Mouse (Mus musculus): ENCODE measurements around the gene Nacc2.
A peak's percentile ranks its signal among the peaks of the same experiment; 100 is the strongest.

Gene Nacc2

GRCm38 (mm10) chr2:26056226-26056625 is 66.8 kb downstream of the Nacc2 start:
- DNase-seq (ENCODE audit: low spot score in 2 of 2) = no peak

- DNase-seq (ENCODE audit: low spot score in 2 of 2) = no peak
Measured at GRCm38 (mm10) chr2:26055747-26056102, 67.3 kb downstream of the Nacc2 start.

- DNase-seq (ENCODE audit: low spot score in 2 of 2) = peak in 1 of 2 experiments; percentile 16
Measured at GRCm38 (mm10) chr2:26055046-26055746, 67.8 kb downstream of the Nacc2 start.

GRCm38 (mm10) chr2:26052806-26053205 is 70.2 kb downstream of the Nacc2 start:
- DNase-seq (ENCODE audit: low spot score in 2 of 2) = no peak

GRCm38 (mm10) chr2:26048816-26049215 is 74.2 kb downstream of the Nacc2 start:
- DNase-seq (ENCODE audit: low spot score in 2 of 2) = no peak

GRCm38 (mm10) chr2:26044216-26044615 is 78.8 kb downstream of the Nacc2 start:
- DNase-seq (ENCODE audit: low spot score in 2 of 2) = no peak

- no peak for DNase-seq (ENCODE audit: low spot score in 2 of 2)
Measured at GRCm38 (mm10) chr2:26042603-26043002, 80.4 kb downstream of the Nacc2 start.

GRCm38 (mm10) chr2:26041163-26041810 is 81.7 kb downstream of the Nacc2 start:
- DNase-seq (ENCODE audit: low spot score in 2 of 2) = no peak

GRCm38 (mm10) chr2:26039951-26040350 is 83.1 kb downstream of the Nacc2 start:
- DNase-seq (ENCODE audit: low spot score in 2 of 2) = peak; percentile 43 to 51

- no peak for DNase-seq (ENCODE audit: low spot score in 2 of 2)
Measured at GRCm38 (mm10) chr2:26037386-26037785, 85.6 kb downstream of the Nacc2 start.

- DNase-seq (ENCODE audit: low spot score in 2 of 2) = no peak
Measured at GRCm38 (mm10) chr2:26034344-26035050, 88.5 kb downstream of the Nacc2 start.

- no peak for DNase-seq (ENCODE audit: low spot score in 2 of 2)
Measured at GRCm38 (mm10) chr2:26030288-26030687, 92.7 kb downstream of the Nacc2 start.

GRCm38 (mm10) chr2:26024138-26025075 is 98.6 kb downstream of the Nacc2 start:
- no peak for DNase-seq (ENCODE audit: low spot score in 2 of 2)

GRCm38 (mm10) chr2:26022626-26023025 is 100.4 kb downstream of the Nacc2 start:
- DNase-seq (ENCODE audit: low spot score in 2 of 2) = no peak

GRCm38 (mm10) chr2:26022258-26022565 is 100.8 kb downstream of the Nacc2 start:
- DNase-seq (ENCODE audit: low spot score in 2 of 2) = no peak

- peak; percentile 91 to 93 for DNase-seq (ENCODE audit: low spot score in 2 of 2)
Measured at GRCm38 (mm10) chr2:26021561-26022257, 101.3 kb downstream of the Nacc2 start, which contains the start of gene Ubac1. Gene Ubac1, minus strand, starts transcription at chr2:26021747.

- peak; percentile 31 to 36 for DNase-seq (ENCODE audit: low spot score in 2 of 2)
Measured at GRCm38 (mm10) chr2:26020714-26021560, 102.1 kb downstream of the Nacc2 start.

- DNase-seq (ENCODE audit: low spot score in 2 of 2) = no peak
Measured at GRCm38 (mm10) chr2:26019923-26020322, 103.1 kb downstream of the Nacc2 start.

GRCm38 (mm10) chr2:26017326-26017725 is 105.7 kb downstream of the Nacc2 start:
- no peak for DNase-seq (ENCODE audit: low spot score in 2 of 2)

GRCm38 (mm10) chr2:26013674-26014073 is 109.3 kb downstream of the Nacc2 start:
- DNase-seq (ENCODE audit: low spot score in 2 of 2) = no peak
